Mouse (Mus musculus): ENCODE measurements around the gene Zfp719. TPM values are rescaled to one million over a fixed set of nuclear protein-coding genes. Genes with fewer than 3 reads are reported as not detected.
A peak's percentile ranks its signal among the peaks of the same experiment; 100 is the strongest.

Zfp719 gene
- polyA plus RNA-seq, 1 experiment from 2014 or later: 10.0 TPM

DNA sequence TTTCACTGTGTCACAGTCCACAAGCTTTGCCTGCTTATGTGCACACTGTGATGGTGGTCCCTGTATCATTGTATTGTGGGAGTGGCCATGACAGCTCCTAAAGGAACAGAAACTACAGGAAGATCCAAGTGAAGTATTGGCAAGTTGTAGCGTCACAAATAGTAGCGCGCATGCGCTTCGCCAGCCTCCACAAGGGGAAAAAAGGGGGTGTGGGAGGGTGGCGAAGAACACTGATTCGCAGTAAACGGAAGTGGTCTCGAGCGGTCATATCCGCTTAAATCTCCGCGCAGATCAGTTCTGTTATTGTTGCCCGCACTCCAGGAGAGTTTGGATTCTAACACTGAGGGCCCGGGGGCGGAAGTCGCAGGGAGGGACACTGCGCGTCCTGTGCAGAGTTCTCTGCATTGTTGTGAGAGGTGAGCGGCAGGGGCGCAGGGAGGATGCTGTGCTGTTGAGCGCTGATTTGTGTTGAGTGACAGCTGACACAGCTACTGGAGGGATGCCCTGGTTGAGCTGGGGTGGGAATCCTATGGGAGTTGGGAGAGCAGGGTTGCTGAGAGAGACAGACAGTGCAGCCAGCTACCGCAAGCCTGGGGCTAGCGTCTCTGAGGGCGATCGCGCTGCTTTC is 17.3 kb upstream of the Zfp719 start, which contains the start of gene Zfp658:
Zfp658 (plus strand) TSS at position 251 of the 628 bp plus-strand sequence.
- Histone ChIP-seq H3K9me3 (no peaks in the 10 kb centered on the region), H3K4me3 (peak within 1 kb of the TSS; percentile 84), H3K27me3 (ENCODE audit: insufficient read depth, poor library complexity, severe bottlenecking) (no peaks in the 10 kb centered on the region), H3K4me1 (peaks cover 6% of the 10 kb centered on the region; the same call in 1 of the 2 replicates), H3K36me3 (peaks cover 11% of the 10 kb centered on the region; the same call in 1 of the 2 replicates), H3K27ac (peak within 1 kb of the TSS; percentile 87)
- DNase-seq (ENCODE audit: low spot score): peak; percentile 87
- WGBS: under 1% methylated on average over 27 of the region's 27 CpGs

DNA sequence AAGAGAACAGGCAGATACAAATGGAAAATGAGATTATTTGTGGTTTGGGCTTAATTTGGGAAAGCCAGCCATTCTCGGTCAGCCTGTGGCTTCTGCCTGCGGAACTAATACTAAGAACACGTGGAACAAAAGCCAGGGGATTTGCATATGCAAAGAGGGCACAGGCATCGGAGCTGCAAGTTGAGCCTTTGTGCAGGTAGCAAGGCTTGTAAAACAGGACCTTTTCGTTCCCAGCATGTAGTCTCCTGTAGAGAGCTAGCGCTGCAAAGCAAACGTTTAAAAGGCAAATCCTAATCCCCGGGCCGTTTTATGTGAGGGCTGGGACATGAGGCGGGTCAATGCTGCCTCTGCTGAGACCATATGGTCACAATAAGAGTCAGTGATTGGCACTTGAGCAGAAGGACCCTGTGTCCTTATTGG is 16.7 kb upstream of the Zfp719 start:
- no peak for DNase-seq (ENCODE audit: low spot score)
- peaks cover 17% of the 10 kb centered on the region for H3K36me3 ChIP-seq
- H3K27ac ChIP-seq: peak overlapping the region; percentile 87
- peak overlapping the region; percentile 84 for H3K4me3 ChIP-seq
- peaks cover 6% of the 10 kb centered on the region; the same call in 1 of the 2 replicates for H3K4me1 ChIP-seq
- H3K27me3 ChIP-seq (ENCODE audit: insufficient read depth, poor library complexity, severe bottlenecking): no peaks in the 10 kb centered on the region
- no peaks in the 10 kb centered on the region for H3K9me3 ChIP-seq
- 0% methylated on average over 10 of the region's 10 CpGs for WGBS

DNA sequence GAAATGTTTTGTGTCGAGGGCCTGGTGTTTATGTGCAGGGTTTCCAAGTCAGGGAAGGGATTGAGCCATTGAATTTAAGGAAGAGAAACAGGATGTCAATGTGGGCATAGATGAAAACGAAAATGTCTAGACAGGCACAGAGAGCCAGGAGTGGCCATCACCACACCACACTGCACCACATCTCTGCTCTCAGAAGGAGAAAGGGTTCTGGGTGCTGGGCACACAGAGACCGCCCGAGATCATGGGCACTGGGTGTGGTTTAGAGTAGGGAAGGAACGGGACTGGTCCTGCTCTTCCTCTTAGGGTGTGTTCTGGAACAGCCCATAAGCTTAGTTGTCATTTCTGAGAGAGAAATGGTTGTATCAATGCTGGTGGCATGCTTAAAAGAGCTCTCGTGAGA is 16.1 kb upstream of the Zfp719 start:
- H3K4me1 ChIP-seq: peaks cover 6% of the 10 kb centered on the region; the same call in 1 of the 2 replicates
- 64% methylated on average over 6 of the region's 6 CpGs for WGBS
- no peaks in the 10 kb centered on the region for H3K9me3 ChIP-seq
- H3K36me3 ChIP-seq: peaks cover 23% of the 10 kb centered on the region
- no peak overlapping the region for H3K27ac ChIP-seq
- peak overlapping the region; percentile 84; the same call in 1 of the 2 replicates for H3K4me3 ChIP-seq
- no peaks in the 10 kb centered on the region for H3K27me3 ChIP-seq (ENCODE audit: insufficient read depth, poor library complexity, severe bottlenecking)
- DNase-seq (ENCODE audit: low spot score): no peak

DNA sequence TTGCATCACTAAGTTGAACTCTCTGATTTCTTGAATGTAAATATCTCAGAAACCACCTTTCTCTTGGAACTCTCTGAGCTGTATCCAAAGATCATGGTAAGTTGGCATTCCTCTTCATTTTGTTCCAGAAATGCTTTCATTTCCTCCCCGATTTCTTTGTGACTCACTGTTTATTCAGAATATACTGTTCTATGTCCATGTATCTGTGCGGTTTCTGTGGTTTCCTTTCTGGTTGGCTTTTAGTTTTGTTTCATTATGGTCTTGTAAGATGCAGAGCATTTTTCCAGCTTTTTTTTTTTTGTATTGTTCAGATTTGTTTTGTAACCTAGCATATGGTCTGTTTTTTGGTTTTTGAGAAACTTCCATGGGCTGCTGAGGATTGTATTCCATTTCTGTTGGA is 8.2 kb upstream of the Zfp719 start:
- Histone ChIP-seq H3K4me1 (no peaks in the 10 kb centered on the region), H3K36me3 (peaks cover 62% of the 10 kb centered on the region), H3K27ac (no peak overlapping the region), H3K4me3 (no peak overlapping the region), H3K9me3 (no peaks in the 10 kb centered on the region), H3K27me3 (ENCODE audit: insufficient read depth, poor library complexity, severe bottlenecking) (no peaks in the 10 kb centered on the region)
- no peak for DNase-seq (ENCODE audit: low spot score)
- WGBS: 86% methylated on average over 2 of the region's 2 CpGs

DNA sequence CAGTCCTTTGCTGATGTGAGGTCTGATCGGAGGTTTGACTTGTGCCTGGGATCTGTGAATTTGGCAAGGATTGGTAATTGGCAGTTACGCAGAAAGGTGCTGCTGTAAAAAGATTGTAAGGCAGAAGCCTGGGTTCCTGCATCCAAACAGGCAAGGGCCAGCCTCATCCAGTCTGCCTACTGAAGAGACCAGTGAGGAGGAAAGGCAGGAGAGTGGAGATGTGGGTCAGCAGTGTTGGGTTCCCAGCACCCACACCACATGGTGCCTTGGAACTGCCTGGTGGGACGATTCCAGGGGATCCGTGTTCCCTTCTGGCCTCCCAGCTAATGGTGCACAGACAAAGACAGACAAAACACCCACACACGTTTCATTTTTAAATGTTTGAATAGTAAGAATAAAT is 1.1 kb downstream of the Zfp719 start:
- Histone ChIP-seq H3K4me3 (peak overlapping the region; percentile 76), H3K9me3 (no peaks in the 10 kb centered on the region), H3K36me3 (peaks cover 18% of the 10 kb centered on the region), H3K27ac (peak overlapping the region; percentile 91; the same call in 1 of the 2 replicates), H3K27me3 (ENCODE audit: insufficient read depth, poor library complexity, severe bottlenecking) (no peaks in the 10 kb centered on the region), H3K4me1 (peaks cover 14% of the 10 kb centered on the region; the same call in 1 of the 2 replicates)
- WGBS: 73% methylated on average over 5 of the region's 5 CpGs
- DNase-seq (ENCODE audit: low spot score): no peak

DNA sequence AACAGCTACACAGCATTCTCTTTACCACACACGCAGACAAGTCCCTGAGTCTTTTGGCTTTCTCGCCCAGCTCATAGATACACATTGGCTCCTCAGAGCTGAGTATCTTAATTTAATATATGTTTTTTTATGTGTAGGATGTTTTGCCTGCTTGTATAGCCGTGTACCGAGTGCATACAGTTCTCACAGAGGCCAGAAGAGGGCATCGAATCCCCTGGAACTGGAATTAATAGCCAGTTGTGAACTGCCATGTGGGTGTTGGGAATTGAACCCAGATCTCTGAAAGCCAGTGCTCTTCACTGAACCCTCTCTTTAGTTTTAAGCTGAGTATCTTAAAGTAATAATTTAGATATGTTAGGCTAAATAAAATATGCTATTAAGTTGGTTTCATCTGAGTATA is 5.4 kb downstream of the Zfp719 start:
- DNase-seq (ENCODE audit: low spot score): no peak
- Histone ChIP-seq H3K4me3 (no peak overlapping the region), H3K27ac (no peak overlapping the region), H3K36me3 (peaks cover 61% of the 10 kb centered on the region), H3K27me3 (ENCODE audit: insufficient read depth, poor library complexity, severe bottlenecking) (no peaks in the 10 kb centered on the region), H3K9me3 (no peaks in the 10 kb centered on the region), H3K4me1 (peaks cover 14% of the 10 kb centered on the region; the same call in 1 of the 2 replicates)
- 86% methylated on average over 5 of the region's 5 CpGs for WGBS

DNA sequence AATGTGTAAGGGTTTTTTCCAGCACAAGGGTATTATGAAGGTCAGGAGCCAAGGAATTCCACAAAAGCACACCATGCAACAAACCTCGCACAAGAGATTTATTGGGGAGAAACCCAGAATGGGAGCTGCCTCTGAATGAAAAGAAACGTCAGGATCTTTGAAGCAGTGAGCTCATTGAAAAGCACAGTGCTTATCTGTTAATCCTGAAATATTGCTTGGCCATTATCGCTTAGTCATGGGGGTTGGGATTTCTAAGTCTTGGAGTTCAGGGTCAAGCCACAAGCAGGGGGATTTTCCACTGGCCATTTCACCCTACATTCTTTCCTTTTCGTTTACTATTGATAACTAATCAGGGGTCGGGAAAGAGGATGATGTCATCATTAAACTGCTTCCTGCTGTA is 22.5 kb downstream of the Zfp719 start:
- Histone ChIP-seq H3K27me3 (ENCODE audit: insufficient read depth, poor library complexity, severe bottlenecking) (no peaks in the 10 kb centered on the region), H3K27ac (no peak overlapping the region), H3K4me1 (no peaks in the 10 kb centered on the region), H3K4me3 (no peak overlapping the region), H3K36me3 (no peaks in the 10 kb centered on the region), H3K9me3 (no peaks in the 10 kb centered on the region)
- DNase-seq (ENCODE audit: low spot score): no peak
- 38% methylated on average over 5 of the region's 5 CpGs for WGBS

DNA sequence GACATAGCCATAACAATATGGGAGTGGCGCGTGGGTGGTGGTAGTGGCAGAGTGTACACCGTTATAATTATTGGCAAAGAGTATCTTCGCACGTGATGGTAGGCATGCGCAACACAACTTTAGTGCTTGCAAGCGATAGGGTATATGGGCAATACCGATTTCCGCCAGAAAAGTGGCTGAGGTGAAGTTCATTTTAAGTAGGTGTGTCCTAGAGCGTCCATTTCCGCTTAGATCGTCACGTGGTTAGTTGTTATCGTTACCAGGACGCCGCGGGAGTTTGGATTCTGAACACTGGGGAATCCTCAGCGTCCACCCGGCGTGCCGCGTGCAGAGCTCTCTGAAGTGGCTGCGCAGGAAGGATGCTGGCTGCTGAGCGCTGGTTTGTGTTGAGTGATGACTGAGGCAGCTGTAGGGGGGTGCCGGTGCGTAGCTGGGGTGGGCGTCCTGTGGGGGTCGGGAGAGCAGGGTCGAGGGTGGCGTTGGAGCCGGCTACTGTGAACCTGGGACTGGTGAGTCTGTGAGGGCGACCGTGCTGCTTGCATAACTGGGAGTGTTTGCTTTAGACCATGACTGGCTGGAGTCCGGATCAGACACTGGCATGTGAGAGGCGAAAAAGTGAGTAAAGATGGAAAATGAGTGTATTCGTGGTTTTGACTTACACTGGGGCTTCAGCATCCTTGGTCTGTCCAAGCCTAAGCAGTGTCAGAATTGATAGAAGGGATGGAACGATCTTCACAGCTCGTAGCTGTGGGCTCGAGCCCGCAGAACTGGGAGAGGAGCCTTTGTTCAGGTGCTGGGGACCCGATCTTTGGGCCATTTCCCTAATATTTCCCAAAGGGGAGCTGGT is 27.7 kb downstream of the Zfp719 start, which contains the start of gene Zfp819:
Zfp819 (plus strand) TSS at position 274 of the 847 bp plus-strand sequence.
- Histone ChIP-seq H3K36me3 (no peaks in the 10 kb centered on the region), H3K4me1 (peaks cover 3% of the 10 kb centered on the region), H3K27ac (no peak within 1 kb of the TSS), H3K4me3 (peak within 1 kb of the TSS; percentile 54), H3K9me3 (no peaks in the 10 kb centered on the region), H3K27me3 (ENCODE audit: insufficient read depth, poor library complexity, severe bottlenecking) (0 out of 2 replicates have a peak, but pooled peaks cover 7% of the 10 kb centered on the region)
- DNase-seq (ENCODE audit: low spot score): peak; percentile 89
- WGBS: 15% methylated on average over 41 of the region's 41 CpGs

DNA sequence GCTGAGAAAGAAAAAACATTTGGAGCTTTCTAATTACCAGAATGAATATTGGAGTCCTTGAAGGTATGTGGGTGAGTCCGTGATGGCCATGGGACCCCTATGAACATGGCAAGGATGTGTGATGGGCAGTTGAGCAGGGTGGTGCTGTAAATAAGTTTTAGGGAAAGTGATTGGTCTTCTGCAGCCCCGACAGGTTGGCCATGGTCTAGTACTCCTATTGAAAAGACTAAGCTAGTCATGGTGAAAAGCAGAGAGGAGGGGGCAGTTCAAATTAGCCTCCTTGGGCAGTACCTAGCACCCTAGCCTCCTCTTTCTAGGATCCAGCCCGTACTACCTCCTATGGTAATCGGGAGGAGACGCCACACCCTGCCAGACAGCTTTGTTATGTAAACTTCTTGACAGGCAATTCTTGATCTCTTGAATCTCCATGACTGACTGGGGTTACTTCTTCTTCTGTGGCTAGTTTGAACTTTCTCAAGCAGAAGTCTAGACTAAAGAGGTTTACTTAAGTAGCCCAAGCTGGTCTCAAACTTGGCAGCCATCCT is 28.4 kb downstream of the Zfp719 start:
- 38% methylated on average over 5 of the region's 5 CpGs for WGBS
- H3K4me3 ChIP-seq: no peak overlapping the region
- no peak for DNase-seq (ENCODE audit: low spot score)
- 0 out of 2 replicates have a peak, but pooled peaks cover 7% of the 10 kb centered on the region for H3K27me3 ChIP-seq (ENCODE audit: insufficient read depth, poor library complexity, severe bottlenecking)
- no peak overlapping the region for H3K27ac ChIP-seq
- no peaks in the 10 kb centered on the region for H3K36me3 ChIP-seq
- H3K9me3 ChIP-seq: no peaks in the 10 kb centered on the region
- H3K4me1 ChIP-seq: peaks cover 3% of the 10 kb centered on the region

DNA sequence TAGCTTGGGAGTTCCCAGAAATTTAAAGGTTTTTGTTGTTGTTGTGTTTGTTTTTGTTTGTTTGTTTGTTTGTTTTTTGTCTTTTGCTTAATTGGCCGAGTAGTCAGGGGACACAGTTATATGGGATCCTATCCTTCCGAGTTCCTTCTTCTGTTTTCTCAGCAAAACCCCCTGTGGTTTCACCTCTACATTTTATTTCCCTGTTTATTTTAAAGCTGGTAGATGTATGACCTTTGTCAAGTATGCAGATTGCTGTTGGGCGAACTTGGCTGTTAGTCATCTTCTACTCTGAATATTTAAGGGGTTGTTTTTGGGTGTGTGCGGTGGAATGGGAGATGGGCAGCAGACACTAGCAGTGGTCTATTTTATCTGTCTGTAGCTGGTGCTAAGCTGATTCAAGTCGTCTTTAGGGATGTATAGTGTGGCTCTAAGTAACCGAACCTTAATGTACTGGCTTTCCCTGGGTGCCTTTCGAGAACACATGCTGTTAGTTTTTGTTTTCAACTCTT is 29.0 kb downstream of the Zfp719 start:
- H3K4me3 ChIP-seq: no peak overlapping the region
- no peak overlapping the region for H3K27ac ChIP-seq
- H3K27me3 ChIP-seq (ENCODE audit: insufficient read depth, poor library complexity, severe bottlenecking): 0 out of 2 replicates have a peak, but pooled peaks cover 7% of the 10 kb centered on the region
- no peak for DNase-seq (ENCODE audit: low spot score)
- no peaks in the 10 kb centered on the region for H3K9me3 ChIP-seq
- peaks cover 3% of the 10 kb centered on the region for H3K4me1 ChIP-seq
- WGBS: 73% methylated on average over 7 of the region's 7 CpGs
- no peaks in the 10 kb centered on the region for H3K36me3 ChIP-seq

DNA sequence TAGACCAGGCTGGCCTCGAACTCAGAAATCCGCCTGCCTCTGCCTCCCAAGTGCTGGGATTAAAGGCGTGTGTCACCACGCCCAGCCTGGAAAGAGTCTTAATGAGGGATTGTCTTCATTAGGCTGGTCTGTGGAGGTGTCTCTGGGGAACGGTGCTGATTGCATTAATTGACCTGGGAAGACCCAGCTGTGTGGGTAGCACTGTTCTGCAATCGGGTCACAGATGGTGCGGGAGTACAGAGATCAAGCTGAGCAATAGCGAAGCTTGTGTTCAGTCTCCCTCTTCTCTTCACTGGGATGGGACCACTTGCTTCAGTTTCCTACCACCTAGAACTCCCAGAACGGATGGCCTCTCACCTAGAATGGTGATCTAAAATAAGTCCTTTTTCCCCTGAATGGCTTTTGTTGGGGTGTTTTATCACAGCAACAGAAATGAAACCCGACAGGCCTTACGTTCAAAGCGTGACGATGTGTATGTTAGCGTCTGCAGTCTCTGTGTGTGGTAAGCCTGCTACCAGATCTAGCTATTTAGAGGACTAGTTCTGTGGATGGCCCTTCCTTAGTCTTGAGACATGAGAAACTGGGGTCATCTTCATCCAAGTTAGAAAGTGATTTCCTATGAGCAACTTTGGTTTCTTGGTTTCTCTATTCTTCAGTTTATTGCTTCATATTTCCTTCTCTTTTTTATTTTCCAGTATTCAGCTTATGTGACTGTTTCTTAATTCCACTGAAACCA is 34.6 kb downstream of the Zfp719 start:
- H3K9me3 ChIP-seq: no peaks in the 10 kb centered on the region
- no peak for DNase-seq (ENCODE audit: low spot score)
- H3K27ac ChIP-seq: no peak overlapping the region
- H3K36me3 ChIP-seq: no peaks in the 10 kb centered on the region
- H3K4me3 ChIP-seq: no peak overlapping the region
- H3K4me1 ChIP-seq: no peaks in the 10 kb centered on the region
- 86% methylated on average over 14 of the region's 14 CpGs for WGBS
- H3K27me3 ChIP-seq (ENCODE audit: insufficient read depth, poor library complexity, severe bottlenecking): no peaks in the 10 kb centered on the region

DNA sequence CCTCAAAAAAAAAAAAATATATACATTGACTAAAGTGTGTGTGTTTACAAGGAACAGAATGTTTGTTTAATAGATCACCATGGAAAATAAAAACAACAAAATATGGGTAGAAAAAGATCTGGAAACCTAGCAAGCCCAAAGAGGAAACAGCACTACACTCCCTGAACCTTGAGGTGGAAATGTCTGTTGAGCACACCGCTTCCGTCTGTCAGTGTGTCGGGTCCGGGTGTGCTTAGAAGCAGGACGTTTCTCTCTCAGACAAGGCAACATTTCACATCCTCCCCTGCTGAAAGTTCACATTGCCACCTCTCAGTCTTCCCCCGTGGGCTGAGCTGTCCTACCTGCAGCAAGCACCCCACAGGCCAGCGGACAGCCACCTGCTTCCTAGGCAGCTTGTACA is 43.5 kb downstream of the Zfp719 start:
- Histone ChIP-seq H3K27me3 (ENCODE audit: insufficient read depth, poor library complexity, severe bottlenecking) (no peaks in the 10 kb centered on the region), H3K4me1 (0 out of 2 replicates have a peak, but pooled peaks cover 4% of the 10 kb centered on the region), H3K27ac (no peak overlapping the region), H3K4me3 (no peak overlapping the region), H3K36me3 (no peaks in the 10 kb centered on the region), H3K9me3 (no peaks in the 10 kb centered on the region)
- no peak for DNase-seq (ENCODE audit: low spot score)
- 73% methylated on average over 7 of the region's 7 CpGs for WGBS

Measured in heart, embryonic 10.5 days (tissue).